Mouse (Mus musculus): ENCODE data around the gene Copz2. TPM values are rescaled to one million over a fixed set of nuclear protein-coding genes. Genes with fewer than 3 reads are reported as not detected.
A peak's percentile ranks its signal among the peaks of the same experiment; 100 is the strongest.

The Copz2 gene
- polyA plus RNA-seq, 1 experiment from 2014 or later, result 56.8 TPM

DNA sequence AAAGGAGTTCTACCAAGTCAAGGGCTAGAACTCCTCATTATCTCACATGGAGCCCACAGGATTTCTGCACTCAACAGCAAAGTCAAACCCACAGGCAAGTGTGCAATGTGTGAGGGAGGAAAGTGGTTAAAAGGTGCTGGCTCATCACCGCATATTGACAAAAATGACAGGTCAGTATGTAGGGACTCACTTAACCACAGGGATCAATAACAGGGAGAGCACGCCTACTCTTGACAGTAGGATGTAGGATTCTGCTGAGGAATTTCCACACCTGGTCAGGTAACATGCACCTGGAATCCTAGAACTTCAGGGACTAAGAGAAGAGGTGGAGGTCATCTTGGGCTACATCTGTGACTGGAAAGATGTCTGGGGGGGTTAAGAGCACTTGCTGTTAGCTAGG is 33.8 kb upstream of the Copz2 start:
- peaks cover 42% of the 10 kb centered on the region for H3K36me3 ChIP-seq (ENCODE audit: control insufficient read depth, insufficient read depth, low read length)
- no peak overlapping the region for H3K4me2 ChIP-seq (ENCODE audit: low read depth, severe bottlenecking)
- no peak overlapping the region for H3K4me3 ChIP-seq (ENCODE audit: low read depth, low read length)
- H3K27ac ChIP-seq (replicated peaks; ENCODE audit: low read depth, low read length), result no peak overlapping the region
- H3K9ac ChIP-seq (ENCODE audit: low read length), result no peak overlapping the region
- DNase-seq (ENCODE audit: low spot score), result no peak
- no peaks in the 10 kb centered on the region for H3K9me3 ChIP-seq (ENCODE audit: control insufficient read depth, low read length)
- H3K27me3 ChIP-seq (ENCODE audit: control insufficient read depth, insufficient read depth, low read length), result no peaks in the 10 kb centered on the region
- no peak for ATAC-seq (ENCODE audit: insufficient number of reproducible peaks, low FRiP score, low TSS enrichment, low read depth)
- WGBS, result 95% methylated on average over 2 of the region's 2 CpGs
- no peaks in the 10 kb centered on the region for H3K4me1 ChIP-seq (ENCODE audit: control insufficient read depth, insufficient read depth, low read length)

DNA sequence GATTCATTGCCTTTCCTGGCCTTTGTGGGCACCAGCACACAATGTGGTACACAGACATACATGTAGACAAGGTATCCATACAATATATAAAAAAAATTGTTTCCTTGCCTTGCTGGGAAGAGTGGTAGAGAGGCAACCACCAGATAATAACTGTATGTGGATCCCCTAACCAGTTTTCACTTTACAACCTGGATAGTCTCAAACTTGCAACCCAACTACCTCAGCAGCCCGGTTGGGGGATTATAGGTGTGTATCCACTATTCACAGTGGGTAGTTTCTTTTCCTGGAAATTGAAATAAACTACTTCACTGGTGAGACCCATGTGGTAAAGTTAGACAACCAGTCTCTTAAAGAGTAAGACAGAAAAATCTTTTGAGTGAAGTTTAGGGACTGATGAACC is 33.2 kb upstream of the Copz2 start:
- Histone ChIP-seq H3K9me3 (ENCODE audit: control insufficient read depth, low read length) (no peaks in the 10 kb centered on the region), H3K36me3 (ENCODE audit: control insufficient read depth, insufficient read depth, low read length) (peaks cover 45% of the 10 kb centered on the region), H3K4me1 (ENCODE audit: control insufficient read depth, insufficient read depth, low read length) (no peaks in the 10 kb centered on the region), H3K27me3 (ENCODE audit: control insufficient read depth, insufficient read depth, low read length) (no peaks in the 10 kb centered on the region), H3K27ac (replicated peaks; ENCODE audit: low read depth, low read length) (no peak overlapping the region), H3K4me2 (ENCODE audit: low read depth, severe bottlenecking) (no peak overlapping the region), H3K4me3 (ENCODE audit: low read depth, low read length) (no peak overlapping the region), H3K9ac (ENCODE audit: low read length) (no peak overlapping the region)
- DNase-seq (ENCODE audit: low spot score) (no peak), ATAC-seq (ENCODE audit: insufficient number of reproducible peaks, low FRiP score, low TSS enrichment, low read depth) (no peak)
- 94% methylated on average over 1 of the region's 1 CpGs for WGBS

DNA sequence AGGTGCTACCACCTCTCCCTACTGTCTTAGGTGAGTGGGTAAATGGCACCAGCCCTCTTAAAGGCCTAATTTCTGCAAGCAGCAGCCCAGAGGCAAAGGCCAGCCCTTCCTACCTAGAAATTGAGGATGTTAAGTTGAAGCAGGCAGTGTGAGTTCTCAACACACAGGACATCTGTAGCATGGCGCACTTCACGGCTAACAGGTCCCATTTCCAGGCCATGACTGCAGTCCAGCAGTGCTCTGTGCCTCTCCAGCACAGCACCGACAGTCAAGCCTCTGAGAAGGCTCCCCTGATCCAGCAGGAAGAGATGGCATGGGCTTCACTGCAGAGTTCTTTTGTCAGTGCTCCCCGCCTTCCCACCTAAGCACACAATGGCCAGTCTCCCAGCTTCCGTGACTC is 32.7 kb upstream of the Copz2 start:
- H3K9me3 ChIP-seq (ENCODE audit: control insufficient read depth, low read length), result no peaks in the 10 kb centered on the region
- no peak overlapping the region for H3K27ac ChIP-seq (replicated peaks; ENCODE audit: low read depth, low read length)
- no peak for ATAC-seq (ENCODE audit: insufficient number of reproducible peaks, low FRiP score, low TSS enrichment, low read depth)
- DNase-seq (ENCODE audit: low spot score), result no peak
- no peak overlapping the region for H3K4me2 ChIP-seq (ENCODE audit: low read depth, severe bottlenecking)
- 91% methylated on average over 5 of the region's 5 CpGs for WGBS
- H3K4me3 ChIP-seq (ENCODE audit: low read depth, low read length), result no peak overlapping the region
- H3K4me1 ChIP-seq (ENCODE audit: control insufficient read depth, insufficient read depth, low read length), result no peaks in the 10 kb centered on the region
- H3K27me3 ChIP-seq (ENCODE audit: control insufficient read depth, insufficient read depth, low read length), result no peaks in the 10 kb centered on the region
- no peak overlapping the region for H3K9ac ChIP-seq (ENCODE audit: low read length)
- peaks cover 48% of the 10 kb centered on the region for H3K36me3 ChIP-seq (ENCODE audit: control insufficient read depth, insufficient read depth, low read length)

- no peak overlapping the region for H3K9ac ChIP-seq (ENCODE audit: low read length)
- peaks cover 5% of the 10 kb centered on the region; the same call in 1 of the 2 replicates for H3K4me1 ChIP-seq (ENCODE audit: control insufficient read depth, insufficient read depth, low read length)
- H3K27ac ChIP-seq (replicated peaks; ENCODE audit: low read depth, low read length), result no peak overlapping the region
- 83% methylated on average over 8 of the region's 8 CpGs for WGBS
- no peak overlapping the region for H3K4me3 ChIP-seq (ENCODE audit: low read depth, low read length)
- H3K36me3 ChIP-seq (ENCODE audit: control insufficient read depth, insufficient read depth, low read length), result peaks cover 49% of the 10 kb centered on the region
- H3K27me3 ChIP-seq (ENCODE audit: control insufficient read depth, insufficient read depth, low read length), result no peaks in the 10 kb centered on the region
- no peaks in the 10 kb centered on the region for H3K9me3 ChIP-seq (ENCODE audit: control insufficient read depth, low read length)
- ATAC-seq (ENCODE audit: insufficient number of reproducible peaks, low FRiP score, low TSS enrichment, low read depth) (no peak), DNase-seq (ENCODE audit: low spot score) (no peak)
- no peak overlapping the region for H3K4me2 ChIP-seq (ENCODE audit: low read depth, severe bottlenecking)
Observed at GRCm38 (mm10) chr11:96818128-96818710, 31.5 kb upstream of the Copz2 start.

- Histone ChIP-seq H3K27me3 (ENCODE audit: control insufficient read depth, insufficient read depth, low read length) (no peaks in the 10 kb centered on the region), H3K4me2 (ENCODE audit: low read depth, severe bottlenecking) (no peak overlapping the region)
- no peak for DNase-seq (ENCODE audit: low spot score)
Observed at GRCm38 (mm10) chr11:96821956-96822355, 27.7 kb upstream of the Copz2 start.

GRCm38 (mm10) chr11:96822675-96823470 is 26.8 kb upstream of the Copz2 start:
- DNase-seq (ENCODE audit: low spot score) (no peak), ATAC-seq (ENCODE audit: insufficient number of reproducible peaks, low FRiP score, low TSS enrichment, low read depth) (no peak)
- H3K27ac ChIP-seq (replicated peaks; ENCODE audit: low read depth, low read length), result peak overlapping the region; percentile 30; the same call in 1 of the 2 replicates
- H3K4me3 ChIP-seq (ENCODE audit: low read depth, low read length), result peak overlapping the region; percentile 52
- H3K36me3 ChIP-seq (ENCODE audit: control insufficient read depth, insufficient read depth, low read length), result peaks cover 30% of the 10 kb centered on the region
- 43% methylated on average over 4 of the region's 4 CpGs for WGBS
- peaks cover 26% of the 10 kb centered on the region for H3K4me1 ChIP-seq (ENCODE audit: control insufficient read depth, insufficient read depth, low read length)
- H3K9ac ChIP-seq (ENCODE audit: low read length), result peak overlapping the region; percentile 56; the same call in 1 of the 2 replicates
- no peaks in the 10 kb centered on the region for H3K9me3 ChIP-seq (ENCODE audit: control insufficient read depth, low read length)
- H3K4me2 ChIP-seq (ENCODE audit: low read depth, severe bottlenecking), result peak overlapping the region; percentile 97
- no peaks in the 10 kb centered on the region for H3K27me3 ChIP-seq (ENCODE audit: control insufficient read depth, insufficient read depth, low read length)

More at GRCm38 (mm10) chr11:96821956-96822355, 27.7 kb upstream of the Copz2 start:
- ATAC-seq (ENCODE audit: insufficient number of reproducible peaks, low FRiP score, low TSS enrichment, low read depth), result no peak
- WGBS, result 91% methylated on average over 10 of the region's 10 CpGs
- H3K4me1 ChIP-seq (ENCODE audit: control insufficient read depth, insufficient read depth, low read length), result peaks cover 26% of the 10 kb centered on the region
- H3K9me3 ChIP-seq (ENCODE audit: control insufficient read depth, low read length), result no peaks in the 10 kb centered on the region
- H3K4me3 ChIP-seq (ENCODE audit: low read depth, low read length), result no peak overlapping the region
- H3K27ac ChIP-seq (replicated peaks; ENCODE audit: low read depth, low read length), result no peak overlapping the region
- peaks cover 35% of the 10 kb centered on the region for H3K36me3 ChIP-seq (ENCODE audit: control insufficient read depth, insufficient read depth, low read length)
- H3K9ac ChIP-seq (ENCODE audit: low read length), result no peak overlapping the region

- Histone ChIP-seq H3K4me1 (ENCODE audit: control insufficient read depth, insufficient read depth, low read length) (peaks cover 28% of the 10 kb centered on the region), H3K9ac (ENCODE audit: low read length) (peak overlapping the region; percentile 56), H3K4me3 (ENCODE audit: low read depth, low read length) (peak overlapping the region; percentile 52), H3K4me2 (ENCODE audit: low read depth, severe bottlenecking) (peak overlapping the region; percentile 97), H3K9me3 (ENCODE audit: control insufficient read depth, low read length) (no peaks in the 10 kb centered on the region), H3K27me3 (ENCODE audit: control insufficient read depth, insufficient read depth, low read length) (no peaks in the 10 kb centered on the region), H3K36me3 (ENCODE audit: control insufficient read depth, insufficient read depth, low read length) (peaks cover 25% of the 10 kb centered on the region), H3K27ac (replicated peaks; ENCODE audit: low read depth, low read length) (peak overlapping the region; percentile 30)
- 11% methylated on average over 13 of the region's 13 CpGs for WGBS
- DNase-seq (ENCODE audit: low spot score), result no peak
- ATAC-seq (ENCODE audit: insufficient number of reproducible peaks, low FRiP score, low TSS enrichment, low read depth), result no peak
Observed at GRCm38 (mm10) chr11:96823471-96823837, 26.2 kb upstream of the Copz2 start.

GRCm38 (mm10) chr11:96823880-96824782 is 25.5 kb upstream of the Copz2 start:
- H3K27ac ChIP-seq (replicated peaks; ENCODE audit: low read depth, low read length), result peak overlapping the region; percentile 86
- peaks cover 28% of the 10 kb centered on the region for H3K4me1 ChIP-seq (ENCODE audit: control insufficient read depth, insufficient read depth, low read length)
- H3K4me2 ChIP-seq (ENCODE audit: low read depth, severe bottlenecking), result peak overlapping the region; percentile 97
- no peaks in the 10 kb centered on the region for H3K9me3 ChIP-seq (ENCODE audit: control insufficient read depth, low read length)
- ATAC-seq (ENCODE audit: insufficient number of reproducible peaks, low FRiP score, low TSS enrichment, low read depth) (peak; percentile 94), DNase-seq (ENCODE audit: low spot score) (peak; percentile 95)
- WGBS, result 2% methylated on average over 26 of the region's 26 CpGs
- peak overlapping the region; percentile 56 for H3K9ac ChIP-seq (ENCODE audit: low read length)
- H3K27me3 ChIP-seq (ENCODE audit: control insufficient read depth, insufficient read depth, low read length), result no peaks in the 10 kb centered on the region
- H3K36me3 ChIP-seq (ENCODE audit: control insufficient read depth, insufficient read depth, low read length), result peaks cover 24% of the 10 kb centered on the region
- peak overlapping the region; percentile 52 for H3K4me3 ChIP-seq (ENCODE audit: low read depth, low read length)
